Mouse (Mus musculus): ENCODE measurements at regions not wholly inside any gene's neighbourhood (a gene's known extent, or its start where the extent isn't known, plus 50 kb on each side); places are given as distances from the start of the nearest gene placed in this dataset.

GRCm38 (mm10) chr8:15734461-15734860 is 688.6 kb upstream of the BB014433 start:
- intact Hi-C loops (cut with DNase I), result no loop called here
- DNase-seq (ENCODE audit: low spot score in 2 of 2), result peak; percentile 26 to 33

GRCm38 (mm10) chr8:15731324-15731723 is 685.4 kb upstream of the BB014433 start:
- DNase-seq (ENCODE audit: low spot score in 2 of 2), result no peak
- intact Hi-C loops (cut with DNase I), result no loop called here

GRCm38 (mm10) chr8:15729075-15729474 is 683.2 kb upstream of the BB014433 start:
- intact Hi-C loops (cut with DNase I), result loop anchor here (5.0 kb wide), 3 partner anchors 127 to 457 kb away; no protein-coding TSS in a partner anchor
- peak; percentile 47 to 73 for DNase-seq (ENCODE audit: low spot score in 2 of 2)

DNA sequence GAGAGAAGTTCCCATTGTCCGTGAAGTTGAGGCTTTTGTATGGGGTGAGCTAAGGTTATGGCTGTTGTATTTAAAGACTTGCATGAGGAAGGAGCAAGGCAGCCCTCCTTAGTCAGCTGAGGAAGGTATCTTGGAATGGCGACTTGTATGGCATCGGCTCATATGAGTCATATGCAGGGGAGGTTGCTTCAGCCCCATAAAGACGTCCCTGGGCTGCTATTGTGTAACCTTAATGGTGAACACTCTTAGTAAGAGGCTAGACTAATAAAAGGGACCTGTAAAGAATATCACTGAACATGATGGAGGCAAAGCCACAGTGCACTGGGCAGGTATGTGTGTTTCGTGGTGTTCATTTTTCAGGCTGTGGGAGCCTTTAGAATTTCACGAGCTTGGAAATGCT is 680.4 kb upstream of the BB014433 start:
- no peak for DNase-seq (ENCODE audit: low spot score in 2 of 2)
- intact Hi-C loops (cut with DNase I), result loop anchor here (5.0 kb wide), 3 partner anchors 124 to 454 kb away; no protein-coding TSS in a partner anchor

All from left cerebral cortex, postnatal 14 days (tissue).